Mouse (Mus musculus) embryo, embryonic 11 days (tissue): Measurements from ENCODE around the gene Drd1.

Experiments
- DNase-seq: peaks from one replicate; pipeline ENCODE4 v3.0.0-alpha.2; 2015

Drd1 gene

GRCm38 (mm10) chr13:54055448-54055861 lies at the start of gene Drd1:
Drd1 (minus strand) TSS chr13:54055705.
- DNase-seq, result peak; percentile 84

- DNase-seq, result no peak
Observed at GRCm38 (mm10) chr13:54103866-54104265, 48.4 kb upstream of the Drd1 start.

- no peak for DNase-seq
Observed at GRCm38 (mm10) chr13:54103271-54103670, 47.8 kb upstream of the Drd1 start.

GRCm38 (mm10) chr13:54102061-54102460 lies 46.6 kb upstream of the Drd1 start:
- DNase-seq, result no peak

GRCm38 (mm10) chr13:54101031-54101820 lies 45.7 kb upstream of the Drd1 start:
- DNase-seq, result no peak

GRCm38 (mm10) chr13:54097797-54098196 lies 42.3 kb upstream of the Drd1 start:
- no peak for DNase-seq

GRCm38 (mm10) chr13:54097227-54097626 lies 41.7 kb upstream of the Drd1 start:
- no peak for DNase-seq

GRCm38 (mm10) chr13:54095721-54096120 lies 40.2 kb upstream of the Drd1 start:
- DNase-seq, result no peak

GRCm38 (mm10) chr13:54094963-54095362 lies 39.5 kb upstream of the Drd1 start:
- no peak for DNase-seq

- DNase-seq, result no peak
Observed at GRCm38 (mm10) chr13:54094349-54094748, 38.8 kb upstream of the Drd1 start.

GRCm38 (mm10) chr13:54091719-54092118 lies 36.2 kb upstream of the Drd1 start:
- no peak for DNase-seq

- no peak for DNase-seq
Observed at GRCm38 (mm10) chr13:54085266-54085665, 29.8 kb upstream of the Drd1 start.

- no peak for DNase-seq
Observed at GRCm38 (mm10) chr13:54084826-54085225, 29.3 kb upstream of the Drd1 start.

GRCm38 (mm10) chr13:54084178-54084577 lies 28.7 kb upstream of the Drd1 start:
- no peak for DNase-seq

GRCm38 (mm10) chr13:54082946-54083345 lies 27.4 kb upstream of the Drd1 start:
- DNase-seq, result no peak

- no peak for DNase-seq
Observed at GRCm38 (mm10) chr13:54080785-54081184, 25.3 kb upstream of the Drd1 start.

GRCm38 (mm10) chr13:54079782-54080759 lies 24.6 kb upstream of the Drd1 start:
- no peak for DNase-seq

GRCm38 (mm10) chr13:54077470-54078174 lies 22.1 kb upstream of the Drd1 start:
- no peak for DNase-seq

- DNase-seq, result no peak
Observed at GRCm38 (mm10) chr13:54076762-54077460, 21.4 kb upstream of the Drd1 start.

GRCm38 (mm10) chr13:54076051-54076450 lies 20.5 kb upstream of the Drd1 start:
- DNase-seq, result no peak

- DNase-seq, result no peak
Observed at GRCm38 (mm10) chr13:54075416-54075815, 19.9 kb upstream of the Drd1 start.

- DNase-seq, result no peak
Observed at GRCm38 (mm10) chr13:54073491-54073890, 18.0 kb upstream of the Drd1 start.
